Mouse (Mus musculus) lung, embryonic 14.5 days (tissue): Measurements from ENCODE around the gene Aass. TPM values are rescaled to one million over a fixed set of nuclear protein-coding genes. Genes with fewer than 3 reads are reported as not detected.

ENCODE experiments used
- ATAC-seq: fragments of 200-750 bp; cut with Nextera tagmentation; 2 replicates; pipeline ENCODE4 v1.8.0; 2017; ENCODE audit warnings: mild to moderate bottlenecking, moderate TSS enrichment, moderate library complexity; ENCODE audit not compliant: insufficient read depth
- DNase-seq: peaks from one replicate; pipeline ENCODE4 v3.0.0-alpha.2; 2015
- H3K27ac ChIP-seq: fragments of 300-500 bp; sonication (generic); 2 replicates; pipeline ENCODE4 v1.5.1; 2014; ENCODE audit warnings: low read depth, mild to moderate bottlenecking, moderate library complexity
- H3K27me3 ChIP-seq: fragments of 300-500 bp; sonication (generic); 2 replicates; pipeline ENCODE4 v1.6.1; 2014; ENCODE audit warnings: low read length, control low read depth; ENCODE audit not compliant: insufficient read depth
- H3K36me3 ChIP-seq: fragments of 300-500 bp; sonication (generic); 2 replicates; pipeline ENCODE4 v1.6.1; 2014; ENCODE audit warnings: control low read depth; ENCODE audit not compliant: insufficient read depth
- H3K4me1 ChIP-seq: fragments of 300-500 bp; sonication (generic); 2 replicates; pipeline ENCODE4 v1.6.1; 2014; ENCODE audit warnings: antibody characterized with exemption, control low read depth; ENCODE audit not compliant: insufficient read depth
- H3K4me2 ChIP-seq: fragments of 300-500 bp; sonication (generic); 2 replicates; pipeline ENCODE4 v1.6.1; 2014; ENCODE audit warnings: mild to moderate bottlenecking
- H3K4me3 ChIP-seq: fragments of 300-500 bp; sonication (generic); 2 replicates; pipeline ENCODE4 v1.5.1; 2014; ENCODE audit warnings: low read depth, low read length
- H3K9ac ChIP-seq: fragments of 300-500 bp; sonication (generic); 2 replicates; pipeline ENCODE4 v1.6.1; 2014
- H3K9me3 ChIP-seq: fragments of 300-500 bp; sonication (generic); 2 replicates; pipeline ENCODE4 v1.6.1; 2016; ENCODE audit warnings: low read depth, low read length, control low read depth
- CTCF ChIP-seq: IDR thresholded peaks from 2 replicates; pipeline ENCODE4 v1.5.1; 2016; ENCODE audit warnings: antibody characterized with exemption, low read depth
- WGBS: fragments of 180-500 bp; shearing (Covaris S2); extraction: QIAGEN DNeasy Blood & Tissue Kit; methylation state at CpG from one replicate; pipeline ENCODE4 v1.1.7; 2014; 5-methylcytosine and 5-hydroxymethylcytosine counted together
- polyA plus RNA-seq: library from polyadenylated mRNA; unstranded; fragments of >200 nt; fragmentation: Nextera tagmentation; extraction: Ambion mirVana; gene quantifications from 2 replicates; pipeline ENCODE4 v1.2.1, GENCODE M21; 2014

Gene Aass
- polyA plus RNA-seq, 1 experiment from 2014 or later: 3.6 TPM

GRCm38 (mm10) chr6:23076060-23076459 is 56.7 kb downstream of the Aass start:
- H3K27me3 ChIP-seq: no peaks in the 10 kb centered on the region

GRCm38 (mm10) chr6:23055734-23056133 is 77.1 kb downstream of the Aass start:
- no peaks in the 10 kb centered on the region for H3K36me3 ChIP-seq
- no peak for TF ChIP-seq CTCF
- no peaks in the 10 kb centered on the region for H3K4me1 ChIP-seq
- H3K9me3 ChIP-seq: no peaks in the 10 kb centered on the region
- 87% methylated on average over 5 of the region's 5 CpGs for WGBS
- no peak for DNase-seq
- no peak overlapping the region for H3K9ac ChIP-seq
- H3K4me2 ChIP-seq: no peak overlapping the region
- no peak overlapping the region for H3K27ac ChIP-seq
- no peak for ATAC-seq
- no peak overlapping the region for H3K4me3 ChIP-seq
- H3K27me3 ChIP-seq: no peaks in the 10 kb centered on the region

More at GRCm38 (mm10) chr6:23076060-23076459, 56.7 kb downstream of the Aass start:
- WGBS: 67% methylated on average over 2 of the region's 2 CpGs
- TF ChIP-seq CTCF: no peak
- Histone ChIP-seq H3K9ac (no peak overlapping the region), H3K4me3 (no peak overlapping the region), H3K4me2 (no peak overlapping the region), H3K4me1 (0 out of 2 replicates have a peak, but pooled peaks cover 2% of the 10 kb centered on the region), H3K27ac (no peak overlapping the region), H3K36me3 (no peaks in the 10 kb centered on the region), H3K9me3 (no peaks in the 10 kb centered on the region)
- DNase-seq: no peak
- no peak for ATAC-seq

- TF ChIP-seq CTCF: no peak
- no peaks in the 10 kb centered on the region for H3K4me1 ChIP-seq
- WGBS: 80% methylated on average over 4 of the region's 4 CpGs
- ATAC-seq: no peak
- no peak overlapping the region for H3K4me3 ChIP-seq
- no peak overlapping the region for H3K27ac ChIP-seq
- no peak overlapping the region for H3K9ac ChIP-seq
- no peak overlapping the region for H3K4me2 ChIP-seq
- H3K9me3 ChIP-seq: no peaks in the 10 kb centered on the region
- no peaks in the 10 kb centered on the region for H3K27me3 ChIP-seq
- DNase-seq: no peak
- no peaks in the 10 kb centered on the region for H3K36me3 ChIP-seq
Observed at GRCm38 (mm10) chr6:23048836-23049235, 84.0 kb downstream of the Aass start.

- H3K4me3 ChIP-seq: no peak overlapping the region
- no peak; the same call in 1 of the 2 replicates for ATAC-seq
- 48% methylated on average over 1 of the region's 1 CpGs for WGBS
Observed at GRCm38 (mm10) chr6:23028251-23028650, 104.5 kb downstream of the Aass start.

More at GRCm38 (mm10) chr6:23028251-23028650, 104.5 kb downstream of the Aass start:
- Histone ChIP-seq H3K27ac (no peak overlapping the region), H3K36me3 (no peaks in the 10 kb centered on the region), H3K27me3 (no peaks in the 10 kb centered on the region), H3K9me3 (no peaks in the 10 kb centered on the region), H3K4me2 (no peak overlapping the region), H3K4me1 (no peaks in the 10 kb centered on the region), H3K9ac (no peak overlapping the region)
- TF ChIP-seq CTCF: no peak
- peak; percentile 22 for DNase-seq

Other genes with a start within 250 kb of the Aass start
- gene Fezf1, start 115.4 kb upstream of the Aass start, polyA plus RNA-seq: not detected in 2 replicates